Mouse (Mus musculus): ENCODE data around the gene Cfap61.

The Cfap61 gene

GRCm38 (mm10) chr2:146256321-146256875 is 321.8 kb downstream of the Cfap61 start:
- Histone ChIP-seq H3K4me3 (replicated peaks; ENCODE audit: low read length) (no peak overlapping the region), H3K4me1 (replicated peaks; ENCODE audit: low read depth, low read length) (peaks cover 14% of the 10 kb centered on the region), H3K27me3 (ENCODE audit: insufficient read depth, low read length) (no peaks in the 10 kb centered on the region), H3K36me3 (ENCODE audit: insufficient read depth, low read length) (no peaks in the 10 kb centered on the region), H3K9me3 (ENCODE audit: low read length) (no peaks in the 10 kb centered on the region)
- TF ChIP-seq CTCF (conservative IDR thresholded peaks at IDR 0.05; ENCODE audit: low read length) (no peak), NANOG (IDR thresholded peaks at IDR 0.05; ENCODE audit: borderline replicate concordance, low read length) (no peak), POU5F1 (IDR thresholded peaks at IDR 0.05; ENCODE audit: borderline replicate concordance, low read length) (no peak)

GRCm38 (mm10) chr2:146257037-146257436 is 322.5 kb downstream of the Cfap61 start:
- Histone ChIP-seq H3K27me3 (ENCODE audit: insufficient read depth, low read length) (no peaks in the 10 kb centered on the region), H3K4me3 (replicated peaks; ENCODE audit: low read length) (no peak overlapping the region), H3K4me1 (replicated peaks; ENCODE audit: low read depth, low read length) (peaks cover 14% of the 10 kb centered on the region), H3K36me3 (ENCODE audit: insufficient read depth, low read length) (no peaks in the 10 kb centered on the region), H3K9me3 (ENCODE audit: low read length) (no peaks in the 10 kb centered on the region)
- no peak for TF ChIP-seq NANOG (IDR thresholded peaks at IDR 0.05; ENCODE audit: borderline replicate concordance, low read length)
- no peak for TF ChIP-seq CTCF (conservative IDR thresholded peaks at IDR 0.05; ENCODE audit: low read length)
- no peak for TF ChIP-seq POU5F1 (IDR thresholded peaks at IDR 0.05; ENCODE audit: borderline replicate concordance, low read length)

GRCm38 (mm10) chr2:146257609-146258008 is 323.0 kb downstream of the Cfap61 start:
- Histone ChIP-seq H3K9me3 (ENCODE audit: low read length) (no peaks in the 10 kb centered on the region), H3K36me3 (ENCODE audit: insufficient read depth, low read length) (no peaks in the 10 kb centered on the region), H3K27me3 (ENCODE audit: insufficient read depth, low read length) (no peaks in the 10 kb centered on the region), H3K4me3 (replicated peaks; ENCODE audit: low read length) (no peak overlapping the region), H3K4me1 (replicated peaks; ENCODE audit: low read depth, low read length) (peaks cover 17% of the 10 kb centered on the region)
- no peak for TF ChIP-seq NANOG (IDR thresholded peaks at IDR 0.05; ENCODE audit: borderline replicate concordance, low read length)
- TF ChIP-seq CTCF (conservative IDR thresholded peaks at IDR 0.05; ENCODE audit: low read length) = no peak
- TF ChIP-seq POU5F1 (IDR thresholded peaks at IDR 0.05; ENCODE audit: borderline replicate concordance, low read length) = no peak

- Histone ChIP-seq H3K4me3 (replicated peaks; ENCODE audit: low read length) (no peak overlapping the region), H3K4me1 (replicated peaks; ENCODE audit: low read depth, low read length) (peaks cover 17% of the 10 kb centered on the region), H3K9me3 (ENCODE audit: low read length) (no peaks in the 10 kb centered on the region), H3K27me3 (ENCODE audit: insufficient read depth, low read length) (no peaks in the 10 kb centered on the region), H3K36me3 (ENCODE audit: insufficient read depth, low read length) (no peaks in the 10 kb centered on the region)
- TF ChIP-seq CTCF (conservative IDR thresholded peaks at IDR 0.05; ENCODE audit: low read length) (no peak), POU5F1 (IDR thresholded peaks at IDR 0.05; ENCODE audit: borderline replicate concordance, low read length) (no peak), NANOG (IDR thresholded peaks at IDR 0.05; ENCODE audit: borderline replicate concordance, low read length) (no peak)
Observed at GRCm38 (mm10) chr2:146258736-146259469, 324.3 kb downstream of the Cfap61 start.

- H3K4me3 ChIP-seq (replicated peaks; ENCODE audit: low read length) = no peak overlapping the region
- TF ChIP-seq CTCF (conservative IDR thresholded peaks at IDR 0.05; ENCODE audit: low read length) = no peak
- TF ChIP-seq POU5F1 (IDR thresholded peaks at IDR 0.05; ENCODE audit: borderline replicate concordance, low read length) = no peak
- TF ChIP-seq NANOG (IDR thresholded peaks at IDR 0.05; ENCODE audit: borderline replicate concordance, low read length) = no peak
- H3K36me3 ChIP-seq (ENCODE audit: insufficient read depth, low read length) = no peaks in the 10 kb centered on the region
- H3K4me1 ChIP-seq (replicated peaks; ENCODE audit: low read depth, low read length) = peaks cover 17% of the 10 kb centered on the region
- no peaks in the 10 kb centered on the region for H3K27me3 ChIP-seq (ENCODE audit: insufficient read depth, low read length)
- no peaks in the 10 kb centered on the region for H3K9me3 ChIP-seq (ENCODE audit: low read length)
Observed at GRCm38 (mm10) chr2:146259787-146260560, 325.4 kb downstream of the Cfap61 start.

GRCm38 (mm10) chr2:146261146-146261545 is 326.6 kb downstream of the Cfap61 start:
- Histone ChIP-seq H3K4me1 (replicated peaks; ENCODE audit: low read depth, low read length) (peaks cover 17% of the 10 kb centered on the region), H3K36me3 (ENCODE audit: insufficient read depth, low read length) (no peaks in the 10 kb centered on the region), H3K9me3 (ENCODE audit: low read length) (no peaks in the 10 kb centered on the region), H3K27me3 (ENCODE audit: insufficient read depth, low read length) (no peaks in the 10 kb centered on the region), H3K4me3 (replicated peaks; ENCODE audit: low read length) (no peak overlapping the region)
- TF ChIP-seq POU5F1 (IDR thresholded peaks at IDR 0.05; ENCODE audit: borderline replicate concordance, low read length) = no peak
- no peak for TF ChIP-seq NANOG (IDR thresholded peaks at IDR 0.05; ENCODE audit: borderline replicate concordance, low read length)
- no peak for TF ChIP-seq CTCF (conservative IDR thresholded peaks at IDR 0.05; ENCODE audit: low read length)

GRCm38 (mm10) chr2:146262215-146262614 is 327.6 kb downstream of the Cfap61 start:
- Histone ChIP-seq H3K27me3 (ENCODE audit: insufficient read depth, low read length) (no peaks in the 10 kb centered on the region), H3K9me3 (ENCODE audit: low read length) (no peaks in the 10 kb centered on the region), H3K4me3 (replicated peaks; ENCODE audit: low read length) (no peak overlapping the region), H3K36me3 (ENCODE audit: insufficient read depth, low read length) (no peaks in the 10 kb centered on the region), H3K4me1 (replicated peaks; ENCODE audit: low read depth, low read length) (peaks cover 13% of the 10 kb centered on the region)
- TF ChIP-seq POU5F1 (IDR thresholded peaks at IDR 0.05; ENCODE audit: borderline replicate concordance, low read length) = no peak
- no peak for TF ChIP-seq NANOG (IDR thresholded peaks at IDR 0.05; ENCODE audit: borderline replicate concordance, low read length)
- no peak for TF ChIP-seq CTCF (conservative IDR thresholded peaks at IDR 0.05; ENCODE audit: low read length)

GRCm38 (mm10) chr2:146262966-146263365 is 328.4 kb downstream of the Cfap61 start:
- no peak for TF ChIP-seq CTCF (conservative IDR thresholded peaks at IDR 0.05; ENCODE audit: low read length)
- no peaks in the 10 kb centered on the region for H3K27me3 ChIP-seq (ENCODE audit: insufficient read depth, low read length)
- peaks cover 8% of the 10 kb centered on the region for H3K4me1 ChIP-seq (replicated peaks; ENCODE audit: low read depth, low read length)
- no peak overlapping the region for H3K4me3 ChIP-seq (replicated peaks; ENCODE audit: low read length)
- H3K36me3 ChIP-seq (ENCODE audit: insufficient read depth, low read length) = no peaks in the 10 kb centered on the region
- no peaks in the 10 kb centered on the region for H3K9me3 ChIP-seq (ENCODE audit: low read length)

Data from E14TG2a.4 (cell line).